In genomic region chr3:132207469-132207868, GRCm38 (mm10) we compare ENCODE assay signal across 9 mouse cellular contexts.
DNase-seq lines count a peak whose midpoint lies in the region; ATAC-seq and TF ChIP-seq lines count a peak whose summit lies in the region.
"Had no signal": no experiment of that assay in that cellular context is flagged by ENCODE, and none has a peak within 500 bp of the region (broad histone marks: within the 10 kb centered on the region; RNA-seq: fewer than 3 reads in every experiment).

No protein-coding gene starts in this region.

- no peak overlapping the region for H3K4me2 ChIP-seq in midbrain, embryonic 13.5 days (replicated peaks)
- H3K4me2 ChIP-seq: heart, embryonic 13.5 days had no signal

- H3ac ChIP-seq in C2C12 (ENCODE audit: control insufficient read depth, insufficient read length, low read depth): no peak overlapping the region

- ATAC-seq in midbrain, embryonic 13.5 days: 0 out of 2 replicates have a peak, but pooled peaks have one; percentile 74
- no peak for ATAC-seq in monocyte, adult 5-6 weeks (replicated peaks; ENCODE audit: insufficient number of reproducible peaks, low FRiP score, low TSS enrichment, poor library complexity, severe bottlenecking)

- no peaks in the 10 kb centered on the region for H3K9me3 ChIP-seq in midbrain, embryonic 13.5 days
- H3K9me3 ChIP-seq: heart, embryonic 13.5 days had no signal

- 0 out of 2 replicates have a peak, but pooled peaks cover 3% of the 10 kb centered on the region for H3K4me1 ChIP-seq in midbrain, embryonic 13.5 days (replicated peaks)
- H3K4me1 ChIP-seq: heart, embryonic 13.5 days had no signal

- no peaks in the 10 kb centered on the region for H3K79me2 ChIP-seq in C2C12 (ENCODE audit: control insufficient read depth, insufficient read depth)

- no peak overlapping the region for H3K4me3 ChIP-seq in C2C12 (ENCODE audit: insufficient read depth, poor library complexity, severe bottlenecking)
- no peak overlapping the region for H3K4me3 ChIP-seq in midbrain, embryonic 13.5 days (replicated peaks)
- H3K4me3 ChIP-seq: heart, embryonic 13.5 days had no signal

- WGBS in midbrain, embryonic 13.5 days: 31% methylated on average over 11 of the region's 11 CpGs

- no peak overlapping the region for H3K27ac ChIP-seq in midbrain, embryonic 13.5 days
- H3K27ac ChIP-seq: heart, embryonic 13.5 days had no signal

- H3K27me3 ChIP-seq in C2C12 (ENCODE audit: control insufficient read depth, insufficient read depth, insufficient read length): no peaks in the 10 kb centered on the region
- H3K27me3 ChIP-seq in midbrain, embryonic 13.5 days: no peaks in the 10 kb centered on the region
- H3K27me3 ChIP-seq: heart, embryonic 13.5 days had no signal

- DNase-seq in ES-CJ7 (ENCODE audit: low read depth, low spot score): peak; percentile 68
- DNase-seq in embryo, embryonic 11.5 days (ENCODE audit: low read depth, low spot score): peak; percentile 57
- peak; percentile 55 for DNase-seq in heart, postnatal 4 days
- DNase-seq in layer of hippocampus, postnatal 14 days (ENCODE audit: low spot score in 2 of 2): peak; percentile 7 to 14
- peak; percentile 8 for DNase-seq in testis, postnatal 14 days (ENCODE audit: low spot score)

- no peak overlapping the region for H3K9ac ChIP-seq in midbrain, embryonic 13.5 days (replicated peaks)
- H3K9ac ChIP-seq: heart, embryonic 13.5 days had no signal

- peak; percentile 36 for TF ChIP-seq CTCF in C2C12 (IDR thresholded peaks at IDR 0.05; ENCODE audit: control insufficient read depth, insufficient read depth, insufficient read length)

- no peaks in the 10 kb centered on the region for H3K79me3 ChIP-seq in C2C12 (ENCODE audit: low read depth)

- no peaks in the 10 kb centered on the region for H3K36me3 ChIP-seq in C2C12 (ENCODE audit: control insufficient read depth, insufficient read depth)
- H3K36me3 ChIP-seq in midbrain, embryonic 13.5 days: no peaks in the 10 kb centered on the region
- H3K36me3 ChIP-seq: heart, embryonic 13.5 days had no signal

TF ChIP-seq in C2C12, 6 proteins besides CTCF, POLR2A, EP300 and RAD21:
- no peak for TF ChIP-seq CEBPB (IDR thresholded peaks at IDR 0.05; ENCODE audit: low read depth)
- TF ChIP-seq MYOG (IDR thresholded peaks at IDR 0.05; ENCODE audit: control insufficient read depth, extremely low read depth, insufficient read length): no peak
- no peak for TF ChIP-seq MYOD1 (IDR thresholded peaks at IDR 0.05; ENCODE audit: control insufficient read depth, insufficient read length, low read depth)
- no peak for TF ChIP-seq USF1 (IDR thresholded peaks at IDR 0.05; ENCODE audit: low read depth)
- no peak for TF ChIP-seq FOSL1 (IDR thresholded peaks at IDR 0.05; ENCODE audit: insufficient read depth, low read length, poor library complexity, severe bottlenecking)
- no peak for TF ChIP-seq MAX (IDR thresholded peaks at IDR 0.05)
TF ChIP-seq in C2C12: peak in this region for 0.

Comparison
In these comparisons a context has a peak if more than half of its experiments do, and no peak if none do; other contexts are left out.
1. DNase-seq: peak in every context shown above with its lines; median percentile 68 in ES-CJ7; 57 in embryo, embryonic 11.5 days; 55 in heart, postnatal 4 days; 10 in layer of hippocampus, postnatal 14 days; 8 in testis, postnatal 14 days.